Mouse (Mus musculus): ENCODE data around the gene Gm49661.

The Gm49661 gene

GRCm38 (mm10) chr8:84928456-84929306, 40.6 kb downstream of the Gm49661 start:
- peak; percentile 63 for DNase-seq

GRCm38 (mm10) chr8:84927513-84927912, 41.7 kb downstream of the Gm49661 start:
- DNase-seq: no peak

GRCm38 (mm10) chr8:84925557-84925956, 43.7 kb downstream of the Gm49661 start:
- no peak for DNase-seq

GRCm38 (mm10) chr8:84921596-84921995, 47.6 kb downstream of the Gm49661 start:
- DNase-seq: no peak

- no peak for DNase-seq
Measured at GRCm38 (mm10) chr8:84918646-84919045, 50.6 kb downstream of the Gm49661 start.

- DNase-seq: no peak
Measured at GRCm38 (mm10) chr8:84917781-84918180, 51.5 kb downstream of the Gm49661 start.

Measured in right cerebral cortex, adult 18-20 months (tissue).